In the genomic region with DNA sequence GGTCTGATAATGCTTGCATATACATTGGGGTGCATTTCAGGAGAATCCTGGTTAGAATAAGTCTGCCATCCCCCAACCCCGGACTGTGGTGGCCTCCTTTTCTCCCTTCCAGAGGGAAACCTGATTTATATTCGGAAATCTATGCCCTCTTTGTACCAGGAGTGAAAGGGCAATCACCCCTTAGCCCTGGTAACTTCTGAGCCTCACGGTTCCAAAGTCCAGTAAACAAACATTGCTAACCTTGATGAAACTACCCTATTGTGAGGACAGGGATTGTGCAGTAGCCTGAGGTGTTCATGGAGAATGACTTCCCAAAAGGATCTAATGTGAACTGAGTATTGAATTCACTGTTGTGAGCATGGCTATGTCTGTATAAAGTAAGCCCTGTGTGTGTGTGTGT, we compare ENCODE assay signal across 23 mouse cellular contexts. TPM values are rescaled to one million over a fixed set of nuclear protein-coding genes. Genes with fewer than 3 reads are reported as not detected.
DNase-seq lines count a peak whose midpoint lies in the region; ATAC-seq and TF ChIP-seq lines count a peak whose summit lies in the region.
"Had no signal": no experiment of that assay in that cellular context is flagged by ENCODE, and none has a peak within 500 bp of the region (broad histone marks: within the 10 kb centered on the region; RNA-seq: fewer than 3 reads in every experiment).

No protein-coding gene starts in this region.

- no peaks in the 10 kb centered on the region for H3K36me3 ChIP-seq in kidney, embryonic 14.5 days (ENCODE audit: control insufficient read depth, insufficient read depth, low read length)
- no peaks in the 10 kb centered on the region for H3K36me3 ChIP-seq in liver, adult 2 months (ENCODE audit: control insufficient read depth, insufficient read depth, low read length)
- H3K36me3 ChIP-seq in liver, embryonic 11.5 days (ENCODE audit: control insufficient read depth, insufficient read depth, low read length), result no peaks in the 10 kb centered on the region
- H3K36me3 ChIP-seq in liver, embryonic 15.5 days (replicated peaks), result no peaks in the 10 kb centered on the region
- H3K36me3 ChIP-seq: embryonic facial prominence, embryonic 15.5 days; forebrain, embryonic 10.5 days; heart, embryonic 12.5 days; hindbrain, embryonic 10.5 days had no signal

- H3K4me3 ChIP-seq in kidney, embryonic 14.5 days (ENCODE audit: low read length), result no peak overlapping the region
- H3K4me3 ChIP-seq in liver, adult 2 months (ENCODE audit: insufficient read depth, low read depth, low read length), result no peak overlapping the region
- H3K4me3 ChIP-seq in liver, embryonic 11.5 days (ENCODE audit: low read depth, low read length), result no peak overlapping the region
- H3K4me3 ChIP-seq in liver, embryonic 15.5 days (replicated peaks), result no peak overlapping the region
- H3K4me3 ChIP-seq: embryonic facial prominence, embryonic 15.5 days; erythroblast, embryonic 14.5 days; forebrain, embryonic 10.5 days; gastrocnemius, adult 2 months; heart, embryonic 12.5 days; hindbrain, embryonic 10.5 days had no signal

- H3K27me3 ChIP-seq in kidney, embryonic 14.5 days (ENCODE audit: control insufficient read depth, insufficient read depth, low read length), result no peaks in the 10 kb centered on the region
- H3K27me3 ChIP-seq in liver, adult 2 months (ENCODE audit: control insufficient read depth, insufficient read depth, low read length), result no peaks in the 10 kb centered on the region
- H3K27me3 ChIP-seq in liver, embryonic 11.5 days (replicated peaks; ENCODE audit: control insufficient read depth, insufficient read depth, low read length), result peaks cover 4% of the 10 kb centered on the region
- H3K27me3 ChIP-seq in liver, embryonic 15.5 days, result peaks cover 8% of the 10 kb centered on the region; the same call in 1 of the 2 replicates

- H3K4me1 ChIP-seq in kidney, embryonic 14.5 days (ENCODE audit: control insufficient read depth, insufficient read depth, low read length), result no peaks in the 10 kb centered on the region
- H3K4me1 ChIP-seq in liver, adult 2 months (ENCODE audit: control insufficient read depth, insufficient read depth, low read length), result peaks cover 21% of the 10 kb centered on the region
- H3K4me1 ChIP-seq in liver, embryonic 11.5 days (replicated peaks; ENCODE audit: control insufficient read depth, insufficient read depth, low read length), result peaks cover 3% of the 10 kb centered on the region; the same call in 1 of the 2 replicates
- H3K4me1 ChIP-seq in liver, embryonic 15.5 days (replicated peaks), result peaks cover 24% of the 10 kb centered on the region

- DNase-seq in kidney, adult 18-20 months, result peak; percentile 41
- peak; percentile 97 for DNase-seq in liver, adult 2 months (ENCODE audit: extremely low read depth, low read depth, low spot score)
- no peak for DNase-seq in liver, embryonic 11.5 days (ENCODE audit: low spot score)
- peak; percentile 24 to 41 for DNase-seq in kidney, postnatal 25 days
- DNase-seq in adrenal gland, postnatal 14 days, result no peak
- no peak for DNase-seq in cerebellum, adult 11-12 months
- DNase-seq: adrenal gland, postnatal 25 days; cerebellum, adult 8-10 months; cerebellum, postnatal 14 days; embryo, embryonic 11 days; gastrocnemius, adult 2 months; gastrocnemius, postnatal 25 days had no signal

- no peaks in the 10 kb centered on the region for H3K79me2 ChIP-seq in liver, adult 2 months (ENCODE audit: control insufficient read depth, insufficient read depth, low read length)

- no peaks in the 10 kb centered on the region for H3K9me3 ChIP-seq in kidney, embryonic 14.5 days (ENCODE audit: control insufficient read depth, low read length)
- H3K9me3 ChIP-seq in liver, embryonic 11.5 days (ENCODE audit: control insufficient read depth, low read length), result no peaks in the 10 kb centered on the region
- H3K9me3 ChIP-seq in liver, embryonic 15.5 days (replicated peaks), result no peaks in the 10 kb centered on the region
- H3K9me3 ChIP-seq: embryonic facial prominence, embryonic 15.5 days; forebrain, embryonic 10.5 days; heart, embryonic 12.5 days; hindbrain, embryonic 10.5 days had no signal

- H3K27ac ChIP-seq in kidney, embryonic 14.5 days (ENCODE audit: low read depth, low read length), result no peak overlapping the region
- peak overlapping the region; percentile 92 for H3K27ac ChIP-seq in liver, adult 2 months (replicated peaks; ENCODE audit: insufficient read depth, low read depth, low read length)
- H3K27ac ChIP-seq in liver, embryonic 11.5 days (ENCODE audit: low read depth, low read length), result no peak overlapping the region
- no peak overlapping the region for H3K27ac ChIP-seq in liver, embryonic 15.5 days (replicated peaks)
- H3K27ac ChIP-seq: embryonic facial prominence, embryonic 15.5 days; forebrain, embryonic 10.5 days; gastrocnemius, adult 2 months; hindbrain, embryonic 10.5 days had no signal

- no peak overlapping the region for H3K4me2 ChIP-seq in kidney, embryonic 14.5 days (replicated peaks; ENCODE audit: low read depth, low read length)
- no peak overlapping the region for H3K4me2 ChIP-seq in liver, embryonic 11.5 days
- no peak overlapping the region for H3K4me2 ChIP-seq in liver, embryonic 15.5 days
- H3K4me2 ChIP-seq: embryonic facial prominence, embryonic 15.5 days; heart, embryonic 12.5 days had no signal

- ATAC-seq in kidney, embryonic 14.5 days (ENCODE audit: low FRiP score, low TSS enrichment), result no peak
- ATAC-seq in liver, embryonic 11.5 days (replicated peaks; ENCODE audit: low FRiP score), result no peak
- 0 out of 2 replicates have a peak, but pooled peaks have one; percentile 35 for ATAC-seq in liver, embryonic 15.5 days (ENCODE audit: insufficient read depth)
- ATAC-seq: activated CD4-positive, CD25-positive, alpha-beta regulatory T cell, adult 4 months; forebrain, embryonic 14.5 days; Patski had no signal

- 62% methylated on average over 3 of the region's 3 CpGs for WGBS in kidney, embryonic 14.5 days
- 7% methylated on average over 3 of the region's 3 CpGs for WGBS in liver, adult 2 months
- 48% methylated on average over 3 of the region's 3 CpGs for WGBS in liver, embryonic 11.5 days
- 48% methylated on average over 3 of the region's 3 CpGs for WGBS in liver, embryonic 15.5 days (ENCODE audit: insufficient replicate concordance)

- no peak for TF ChIP-seq POLR2A in liver, adult 2 months (IDR thresholded peaks at IDR 0.05; ENCODE audit: extremely low read depth, insufficient read depth, low read length)

- no peak for TF ChIP-seq CTCF in liver, adult 2 months (IDR thresholded peaks at IDR 0.05; ENCODE audit: low read depth, low read length)

- no peak overlapping the region for H3K9ac ChIP-seq in kidney, embryonic 14.5 days (ENCODE audit: low read depth, low read length)
- H3K9ac ChIP-seq in liver, adult 2 months (ENCODE audit: low read depth, low read length), result peak overlapping the region; percentile 56; the same call in 1 of the 2 replicates
- no peak overlapping the region for H3K9ac ChIP-seq in liver, embryonic 11.5 days (ENCODE audit: low read depth, low read length)
- H3K9ac ChIP-seq in liver, embryonic 15.5 days, result no peak overlapping the region
- H3K9ac ChIP-seq: embryonic facial prominence, embryonic 15.5 days; heart, embryonic 12.5 days had no signal

RNA-seq across cellular contexts. Expression of a gene that starts 5.4 kb away (rescaled TPM):
- 0.30 and 0.40 TPM in 2 replicates for polyA plus RNA-seq in kidney, embryonic 14.5 days (2014; fragmentation: Nextera tagmentation; extraction: Ambion mirVana)
- total RNA-seq in liver, adult 2 months (2014; rRNA removed), result 1.9 and 3.0 TPM in 2 replicates
- 2.6 and 4.7 TPM in 2 replicates for polyA plus RNA-seq in liver, adult 2 months (2012; rRNA removed)
- polyA plus RNA-seq in liver, embryonic 11.5 days (2014; fragmentation: Nextera tagmentation; extraction: Ambion mirVana), result 0.12 TPM in 1 of 2 replicates, not detected in the other
- 0.16 and 0.28 TPM in 2 replicates for polyA plus RNA-seq in liver, embryonic 15.5 days (2015; fragmentation: Nextera tagmentation; extraction: Ambion mirVana)
- 0.89 and 1.4 TPM in 2 replicates for total RNA-seq in adrenal gland, postnatal 14 days (2021)
- total RNA-seq: CH12.LX had no signal
- polyA plus RNA-seq: activated CD4-positive, CD25-positive, alpha-beta regulatory T cell, adult 4 months; erythroblast, embryonic 14.5 days had no signal

RNA-seq across cellular contexts. Expression of a gene that starts 6.9 kb away (rescaled TPM):
- 17.2 and 28.2 TPM in 2 replicates for polyA plus RNA-seq in kidney, embryonic 14.5 days (2014; fragmentation: Nextera tagmentation; extraction: Ambion mirVana)
- 11.4 and 13.3 TPM in 2 replicates for total RNA-seq in liver, adult 2 months (2014; rRNA removed)
- polyA plus RNA-seq in liver, adult 2 months (2012; rRNA removed), result 4.5 and 5.6 TPM in 2 replicates
- 17.6 and 19.6 TPM in 2 replicates for polyA plus RNA-seq in liver, embryonic 11.5 days (2014; fragmentation: Nextera tagmentation; extraction: Ambion mirVana)
- polyA plus RNA-seq in liver, embryonic 15.5 days (2015; fragmentation: Nextera tagmentation; extraction: Ambion mirVana), result 5.3 and 5.8 TPM in 2 replicates
- total RNA-seq in adrenal gland, postnatal 14 days (2021), result 41.7 and 42.5 TPM in 2 replicates

RNA-seq across cellular contexts. Expression of a gene that starts 19.8 kb away (rescaled TPM):
- 398 and 564 TPM in 2 replicates for polyA plus RNA-seq in kidney, embryonic 14.5 days (2014; fragmentation: Nextera tagmentation; extraction: Ambion mirVana)
- total RNA-seq in liver, adult 2 months (2014; rRNA removed), result 438 and 500 TPM in 2 replicates
- 65.2 and 73.2 TPM in 2 replicates for polyA plus RNA-seq in liver, adult 2 months (2012; rRNA removed)
- 419 and 473 TPM in 2 replicates for polyA plus RNA-seq in liver, embryonic 11.5 days (2014; fragmentation: Nextera tagmentation; extraction: Ambion mirVana)
- polyA plus RNA-seq in liver, embryonic 15.5 days (2015; fragmentation: Nextera tagmentation; extraction: Ambion mirVana), result 155 and 216 TPM in 2 replicates
- 964 and 993 TPM in 2 replicates for total RNA-seq in adrenal gland, postnatal 14 days (2021)

Comparison
In these comparisons a context has a peak if more than half of its experiments do, and no peak if none do; other contexts are left out.
1. DNase-seq: peak in kidney, adult 18-20 months (single experiment), liver, adult 2 months (single experiment) and kidney, postnatal 25 days (2 of 2); none in liver, embryonic 11.5 days (single experiment), adrenal gland, postnatal 14 days (single experiment) and cerebellum, adult 11-12 months (single experiment).